Mouse (Mus musculus): ENCODE data around the gene Cbs. TPM values are rescaled to one million over a fixed set of nuclear protein-coding genes. Genes with fewer than 3 reads are reported as not detected.

Cbs gene
- total and polyA plus RNA-seq, 2 experiments from 2014 or later, result 25.8 to 38.8 TPM

GRCm38 (mm10) chr17:31658468-31659185 is 21.6 kb upstream of the Cbs start, which contains the start of gene U2af1:
TSS of gene U2af1 (minus strand) at chr17:31658892.
- peak within 1 kb of the TSS; percentile 97 for H3K4me3 ChIP-seq (ENCODE audit: low read length)
- WGBS, result under 1% methylated on average over 75 of the region's 77 CpGs
- H3K9ac ChIP-seq (replicated peaks; ENCODE audit: low read length), result peak within 1 kb of the TSS; percentile 96
- ATAC-seq, result peak; percentile 99
- peak within 1 kb of the TSS; percentile 87 for H3K4me2 ChIP-seq (ENCODE audit: low read depth, low read length)
- H3K27ac ChIP-seq, result peak within 1 kb of the TSS; percentile 91
- no peaks in the 10 kb centered on the region for H3K27me3 ChIP-seq (ENCODE audit: insufficient read depth, low read length)
- H3K4me1 ChIP-seq (ENCODE audit: insufficient read depth, low read length), result peaks cover 12% of the 10 kb centered on the region; the same call in 1 of the 2 replicates
- H3K9me3 ChIP-seq (ENCODE audit: low read length), result no peaks in the 10 kb centered on the region
- peaks cover 19% of the 10 kb centered on the region for H3K36me3 ChIP-seq (ENCODE audit: insufficient read depth, low read length)
- TF ChIP-seq CTCF (IDR thresholded peaks at IDR 0.05; ENCODE audit: low read depth), result no peak
- DNase-seq (ENCODE audit: low spot score), result peak; percentile 99

GRCm38 (mm10) chr17:31658136-31658467 is 21.1 kb upstream of the Cbs start:
- no peak for TF ChIP-seq CTCF (IDR thresholded peaks at IDR 0.05; ENCODE audit: low read depth)
- no peaks in the 10 kb centered on the region for H3K9me3 ChIP-seq (ENCODE audit: low read length)
- H3K4me2 ChIP-seq (ENCODE audit: low read depth, low read length), result peak overlapping the region; percentile 87
- H3K4me3 ChIP-seq (ENCODE audit: low read length), result peak overlapping the region; percentile 97
- WGBS, result under 1% methylated on average over 27 of the region's 27 CpGs
- H3K27ac ChIP-seq, result peak overlapping the region; percentile 91
- peaks cover 24% of the 10 kb centered on the region for H3K36me3 ChIP-seq (ENCODE audit: insufficient read depth, low read length)
- DNase-seq (ENCODE audit: low spot score), result no peak
- no peak for ATAC-seq
- H3K27me3 ChIP-seq (ENCODE audit: insufficient read depth, low read length), result no peaks in the 10 kb centered on the region
- peak overlapping the region; percentile 96 for H3K9ac ChIP-seq (replicated peaks; ENCODE audit: low read length)
- H3K4me1 ChIP-seq (ENCODE audit: insufficient read depth, low read length), result peaks cover 12% of the 10 kb centered on the region; the same call in 1 of the 2 replicates

- H3K4me2 ChIP-seq (ENCODE audit: low read depth, low read length), result peak overlapping the region; percentile 87
- 0 out of 2 replicates have a peak overlapping the region, but pooled peaks have one; percentile 91 for H3K27ac ChIP-seq
- no peak for TF ChIP-seq CTCF (IDR thresholded peaks at IDR 0.05; ENCODE audit: low read depth)
- H3K27me3 ChIP-seq (ENCODE audit: insufficient read depth, low read length), result no peaks in the 10 kb centered on the region
- ATAC-seq (no peak), DNase-seq (ENCODE audit: low spot score) (no peak)
- peaks cover 32% of the 10 kb centered on the region for H3K36me3 ChIP-seq (ENCODE audit: insufficient read depth, low read length)
- peak overlapping the region; percentile 97 for H3K4me3 ChIP-seq (ENCODE audit: low read length)
- H3K9me3 ChIP-seq (ENCODE audit: low read length), result no peaks in the 10 kb centered on the region
- 58% methylated on average over 12 of the region's 12 CpGs for WGBS
- peak overlapping the region; percentile 96 for H3K9ac ChIP-seq (replicated peaks; ENCODE audit: low read length)
- H3K4me1 ChIP-seq (ENCODE audit: insufficient read depth, low read length), result peaks cover 12% of the 10 kb centered on the region; the same call in 1 of the 2 replicates
Measured at GRCm38 (mm10) chr17:31657141-31657983, 20.3 kb upstream of the Cbs start.

- no peak overlapping the region for H3K27ac ChIP-seq
- no peak overlapping the region for H3K9ac ChIP-seq (replicated peaks; ENCODE audit: low read length)
- no peak overlapping the region for H3K4me3 ChIP-seq (ENCODE audit: low read length)
- no peak for TF ChIP-seq CTCF (IDR thresholded peaks at IDR 0.05; ENCODE audit: low read depth)
- DNase-seq (ENCODE audit: low spot score) (no peak), ATAC-seq (no peak)
- H3K27me3 ChIP-seq (ENCODE audit: insufficient read depth, low read length), result no peaks in the 10 kb centered on the region
- no peak overlapping the region for H3K4me2 ChIP-seq (ENCODE audit: low read depth, low read length)
- peaks cover 38% of the 10 kb centered on the region for H3K36me3 ChIP-seq (ENCODE audit: insufficient read depth, low read length)
- 81% methylated on average over 5 of the region's 5 CpGs for WGBS
- H3K9me3 ChIP-seq (ENCODE audit: low read length), result no peaks in the 10 kb centered on the region
- peaks cover 12% of the 10 kb centered on the region; the same call in 1 of the 2 replicates for H3K4me1 ChIP-seq (ENCODE audit: insufficient read depth, low read length)
Measured at GRCm38 (mm10) chr17:31656682-31657081, 19.6 kb upstream of the Cbs start.

DNA sequence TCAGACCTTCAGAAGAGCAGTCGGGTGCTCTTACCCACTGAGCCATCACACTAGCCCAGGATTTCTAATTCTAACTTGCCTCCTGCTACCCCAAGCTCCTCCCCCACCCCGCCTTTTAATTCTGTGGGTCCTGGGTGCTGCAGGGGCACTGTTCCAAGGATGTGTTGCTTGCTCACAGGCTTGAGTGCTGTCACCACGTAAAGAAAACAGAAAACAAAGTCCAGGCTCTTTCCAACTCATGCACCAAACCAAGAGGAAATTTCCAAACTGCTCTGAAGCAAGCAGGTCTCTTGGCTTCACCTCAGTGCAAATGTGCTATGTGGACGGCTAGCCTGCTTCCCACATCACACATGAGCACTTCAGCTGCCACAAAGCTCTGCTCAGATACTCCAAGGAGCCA is 18.3 kb upstream of the Cbs start:
- H3K4me1 ChIP-seq (ENCODE audit: insufficient read depth, low read length), result peaks cover 12% of the 10 kb centered on the region; the same call in 1 of the 2 replicates
- H3K9ac ChIP-seq (replicated peaks; ENCODE audit: low read length), result no peak overlapping the region
- no peak overlapping the region for H3K27ac ChIP-seq
- no peak overlapping the region for H3K4me2 ChIP-seq (ENCODE audit: low read depth, low read length)
- H3K4me3 ChIP-seq (ENCODE audit: low read length), result no peak overlapping the region
- H3K27me3 ChIP-seq (ENCODE audit: insufficient read depth, low read length), result no peaks in the 10 kb centered on the region
- no peak for DNase-seq (ENCODE audit: low spot score)
- no peaks in the 10 kb centered on the region for H3K9me3 ChIP-seq (ENCODE audit: low read length)
- no peak for TF ChIP-seq CTCF (IDR thresholded peaks at IDR 0.05; ENCODE audit: low read depth)
- peaks cover 52% of the 10 kb centered on the region for H3K36me3 ChIP-seq (ENCODE audit: insufficient read depth, low read length)
- no peak for ATAC-seq
- WGBS, result 66% methylated on average over 4 of the region's 4 CpGs

DNA sequence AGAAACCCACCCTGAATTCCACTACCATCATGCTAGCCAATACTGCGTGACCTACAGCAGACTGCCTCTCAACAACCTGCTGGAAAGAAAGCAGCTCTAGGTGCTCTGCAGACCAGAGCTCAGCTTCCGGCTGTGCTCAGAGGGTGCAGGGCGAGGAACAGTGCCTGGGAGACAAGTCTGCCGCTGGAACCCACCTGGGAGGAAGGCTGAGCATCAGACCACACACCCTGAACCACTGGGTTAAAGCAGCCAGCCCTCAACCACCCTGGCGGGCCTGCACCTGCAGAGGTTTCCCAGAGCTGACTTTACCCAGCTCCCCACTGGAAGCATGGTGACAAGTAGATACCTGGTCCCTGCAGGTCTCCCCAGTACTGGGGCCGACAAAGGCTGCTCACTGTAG is 16.2 kb upstream of the Cbs start:
- H3K4me2 ChIP-seq (ENCODE audit: low read depth, low read length), result no peak overlapping the region
- DNase-seq (ENCODE audit: low spot score), result no peak
- H3K4me1 ChIP-seq (ENCODE audit: insufficient read depth, low read length), result peaks cover 7% of the 10 kb centered on the region; the same call in 1 of the 2 replicates
- no peak for ATAC-seq
- no peak for TF ChIP-seq CTCF (IDR thresholded peaks at IDR 0.05; ENCODE audit: low read depth)
- peaks cover 71% of the 10 kb centered on the region for H3K36me3 ChIP-seq (ENCODE audit: insufficient read depth, low read length)
- WGBS, result 94% methylated on average over 6 of the region's 6 CpGs
- no peaks in the 10 kb centered on the region for H3K27me3 ChIP-seq (ENCODE audit: insufficient read depth, low read length)
- no peak overlapping the region for H3K27ac ChIP-seq
- no peak overlapping the region for H3K4me3 ChIP-seq (ENCODE audit: low read length)
- H3K9me3 ChIP-seq (ENCODE audit: low read length), result no peaks in the 10 kb centered on the region
- H3K9ac ChIP-seq (replicated peaks; ENCODE audit: low read length), result no peak overlapping the region
